Mouse (Mus musculus): ENCODE measurements around the gene Hoxd12. TPM values are rescaled to one million over a fixed set of nuclear protein-coding genes. Genes with fewer than 3 reads are reported as not detected.
A peak's percentile ranks its signal among the peaks of the same experiment; 100 is the strongest.

Hoxd12 gene
- polyA plus RNA-seq, 1 experiment = not detected

GRCm38 (mm10) chr2:74714881-74715280 lies 40.1 kb downstream of the Hoxd12 start:
- Histone ChIP-seq H3K27ac (ENCODE audit: insufficient read depth, low read length) (no peak overlapping the region), H3K4me1 (ENCODE audit: control insufficient read depth, insufficient read depth, low read length) (no peaks in the 10 kb centered on the region), H3K4me3 (ENCODE audit: insufficient read depth, low read length) (no peak overlapping the region)
- TF ChIP-seq CTCF (IDR thresholded peaks at IDR 0.05; ENCODE audit: extremely low read depth, insufficient read depth, low read length) (no peak), POLR2A (IDR thresholded peaks at IDR 0.05; ENCODE audit: extremely low read depth, insufficient read depth, low read length) (no peak)

DNA sequence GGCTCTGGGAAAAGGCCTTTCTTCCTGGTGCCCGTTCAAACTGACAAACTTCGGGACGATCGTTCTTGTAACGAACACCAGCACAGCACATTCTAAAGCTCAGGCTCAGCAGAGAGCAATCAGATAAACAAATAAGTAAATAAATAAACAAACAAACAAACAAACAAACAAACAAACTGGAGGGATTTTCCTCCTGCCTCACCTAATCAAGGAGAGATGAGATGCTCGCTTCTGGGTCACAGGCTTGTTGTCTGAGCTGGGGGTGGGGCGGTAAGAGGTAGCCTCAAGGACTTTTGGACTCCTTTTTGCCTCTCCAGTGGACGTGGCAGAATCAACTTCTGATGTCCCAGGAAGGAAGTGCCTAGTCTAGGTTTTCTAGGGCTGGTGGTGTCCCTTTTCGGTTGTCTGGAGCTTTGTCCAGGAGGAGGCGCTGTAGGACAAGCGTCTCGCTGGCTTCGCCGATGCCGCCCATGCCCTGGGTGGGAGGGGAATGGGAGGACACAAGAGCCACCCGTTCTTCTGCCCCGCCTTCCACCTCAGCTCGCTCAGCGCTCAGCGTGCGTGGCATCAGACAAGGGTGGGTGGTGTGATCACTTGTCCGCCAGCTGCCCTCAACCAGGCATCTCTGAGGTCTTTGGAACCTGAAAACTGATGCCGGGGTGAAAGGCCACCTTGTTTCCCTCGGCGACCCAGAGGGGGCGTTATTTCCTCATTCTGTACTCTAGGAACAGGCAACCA lies 40.9 kb downstream of the Hoxd12 start:
- H3K27ac ChIP-seq (ENCODE audit: insufficient read depth, low read length) = no peak overlapping the region
- TF ChIP-seq CTCF (IDR thresholded peaks at IDR 0.05; ENCODE audit: extremely low read depth, insufficient read depth, low read length) = peak; percentile 75
- TF ChIP-seq POLR2A (IDR thresholded peaks at IDR 0.05; ENCODE audit: extremely low read depth, insufficient read depth, low read length) = no peak
- no peaks in the 10 kb centered on the region for H3K4me1 ChIP-seq (ENCODE audit: control insufficient read depth, insufficient read depth, low read length)
- H3K4me3 ChIP-seq (ENCODE audit: insufficient read depth, low read length) = no peak overlapping the region

DNA sequence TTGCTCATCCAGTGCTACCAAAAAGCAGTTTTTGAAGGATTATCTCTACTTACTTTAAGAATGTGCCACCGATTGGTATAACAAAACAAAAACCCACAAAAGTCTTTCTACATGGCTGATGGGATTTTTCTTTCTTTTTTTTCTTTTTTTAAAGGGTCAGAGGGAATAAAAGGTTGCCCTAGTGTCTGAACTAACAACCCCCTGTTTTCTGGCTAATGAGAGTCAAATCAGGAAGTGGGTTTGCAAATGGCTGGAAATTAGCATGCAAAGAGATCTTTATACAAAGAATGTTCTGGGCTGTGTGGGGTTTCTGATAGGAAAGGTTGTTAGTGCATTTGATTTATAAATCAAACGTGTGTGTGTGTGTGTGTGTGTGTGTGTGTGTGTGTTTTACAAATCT lies 45.6 kb downstream of the Hoxd12 start:
- no peak for TF ChIP-seq CTCF (IDR thresholded peaks at IDR 0.05; ENCODE audit: extremely low read depth, insufficient read depth, low read length)
- no peak for TF ChIP-seq POLR2A (IDR thresholded peaks at IDR 0.05; ENCODE audit: extremely low read depth, insufficient read depth, low read length)
- no peaks in the 10 kb centered on the region for H3K4me1 ChIP-seq (ENCODE audit: control insufficient read depth, insufficient read depth, low read length)
- H3K4me3 ChIP-seq (ENCODE audit: insufficient read depth, low read length) = no peak overlapping the region
- H3K27ac ChIP-seq (ENCODE audit: insufficient read depth, low read length) = no peak overlapping the region

DNA sequence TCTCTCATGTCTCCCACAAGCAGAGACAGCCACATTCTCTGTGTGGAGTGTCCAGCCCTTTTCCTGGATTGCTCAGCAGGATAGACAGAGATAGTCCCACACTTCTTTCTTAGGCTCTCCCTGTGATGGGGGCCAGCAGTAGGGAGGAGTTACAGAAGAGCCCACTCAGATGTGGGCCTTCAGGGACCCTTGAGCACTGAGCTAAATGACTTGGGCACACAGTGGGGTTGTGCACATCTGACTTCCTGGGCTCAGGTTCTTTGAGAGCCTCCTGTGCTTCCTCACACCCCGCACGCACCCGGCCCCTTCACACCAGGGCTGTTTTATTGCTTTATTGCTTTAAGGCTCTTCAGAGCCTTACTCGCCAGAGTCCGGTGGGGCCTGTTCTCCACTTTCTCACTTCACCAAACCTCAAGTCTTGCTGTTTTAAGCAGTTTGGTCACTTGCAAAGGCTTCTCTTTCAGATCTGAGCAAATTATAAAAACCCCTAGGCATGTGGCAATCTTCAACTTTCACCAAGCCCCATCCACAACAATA lies 46.2 kb downstream of the Hoxd12 start:
- H3K4me1 ChIP-seq (ENCODE audit: control insufficient read depth, insufficient read depth, low read length) = no peaks in the 10 kb centered on the region
- no peak overlapping the region for H3K4me3 ChIP-seq (ENCODE audit: insufficient read depth, low read length)
- no peak overlapping the region for H3K27ac ChIP-seq (ENCODE audit: insufficient read depth, low read length)
- TF ChIP-seq CTCF (IDR thresholded peaks at IDR 0.05; ENCODE audit: extremely low read depth, insufficient read depth, low read length) (no peak), POLR2A (IDR thresholded peaks at IDR 0.05; ENCODE audit: extremely low read depth, insufficient read depth, low read length) (no peak)

GRCm38 (mm10) chr2:74721882-74722281 lies 47.1 kb downstream of the Hoxd12 start:
- H3K4me3 ChIP-seq (ENCODE audit: insufficient read depth, low read length) = no peak overlapping the region
- H3K27ac ChIP-seq (ENCODE audit: insufficient read depth, low read length) = no peak overlapping the region
- TF ChIP-seq CTCF (IDR thresholded peaks at IDR 0.05; ENCODE audit: extremely low read depth, insufficient read depth, low read length) (no peak), POLR2A (IDR thresholded peaks at IDR 0.05; ENCODE audit: extremely low read depth, insufficient read depth, low read length) (no peak)
- H3K4me1 ChIP-seq (ENCODE audit: control insufficient read depth, insufficient read depth, low read length) = no peaks in the 10 kb centered on the region

DNA sequence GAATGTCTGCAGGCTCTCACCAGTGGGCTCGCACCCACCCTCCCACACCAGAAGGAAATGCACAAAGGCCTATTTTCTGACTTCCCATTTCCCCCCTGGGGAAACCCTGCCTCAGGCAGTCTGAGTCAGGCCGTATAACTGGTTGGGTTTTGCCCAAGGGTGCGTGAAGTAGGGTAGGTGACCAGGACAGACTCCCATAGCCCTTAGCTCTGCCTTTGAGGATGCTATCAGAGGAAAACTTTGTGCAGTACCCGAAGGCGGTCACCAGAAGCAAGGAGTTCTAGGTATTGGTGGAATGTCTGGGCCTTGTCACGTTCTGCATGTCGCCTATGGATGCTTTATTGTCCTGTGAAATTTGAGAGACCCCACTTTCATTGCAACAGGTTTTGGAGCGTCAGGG lies 48.1 kb downstream of the Hoxd12 start:
- H3K4me3 ChIP-seq (ENCODE audit: insufficient read depth, low read length) = no peak overlapping the region
- TF ChIP-seq CTCF (IDR thresholded peaks at IDR 0.05; ENCODE audit: extremely low read depth, insufficient read depth, low read length) (no peak), POLR2A (IDR thresholded peaks at IDR 0.05; ENCODE audit: extremely low read depth, insufficient read depth, low read length) (no peak)
- no peaks in the 10 kb centered on the region for H3K4me1 ChIP-seq (ENCODE audit: control insufficient read depth, insufficient read depth, low read length)
- H3K27ac ChIP-seq (ENCODE audit: insufficient read depth, low read length) = no peak overlapping the region

DNA sequence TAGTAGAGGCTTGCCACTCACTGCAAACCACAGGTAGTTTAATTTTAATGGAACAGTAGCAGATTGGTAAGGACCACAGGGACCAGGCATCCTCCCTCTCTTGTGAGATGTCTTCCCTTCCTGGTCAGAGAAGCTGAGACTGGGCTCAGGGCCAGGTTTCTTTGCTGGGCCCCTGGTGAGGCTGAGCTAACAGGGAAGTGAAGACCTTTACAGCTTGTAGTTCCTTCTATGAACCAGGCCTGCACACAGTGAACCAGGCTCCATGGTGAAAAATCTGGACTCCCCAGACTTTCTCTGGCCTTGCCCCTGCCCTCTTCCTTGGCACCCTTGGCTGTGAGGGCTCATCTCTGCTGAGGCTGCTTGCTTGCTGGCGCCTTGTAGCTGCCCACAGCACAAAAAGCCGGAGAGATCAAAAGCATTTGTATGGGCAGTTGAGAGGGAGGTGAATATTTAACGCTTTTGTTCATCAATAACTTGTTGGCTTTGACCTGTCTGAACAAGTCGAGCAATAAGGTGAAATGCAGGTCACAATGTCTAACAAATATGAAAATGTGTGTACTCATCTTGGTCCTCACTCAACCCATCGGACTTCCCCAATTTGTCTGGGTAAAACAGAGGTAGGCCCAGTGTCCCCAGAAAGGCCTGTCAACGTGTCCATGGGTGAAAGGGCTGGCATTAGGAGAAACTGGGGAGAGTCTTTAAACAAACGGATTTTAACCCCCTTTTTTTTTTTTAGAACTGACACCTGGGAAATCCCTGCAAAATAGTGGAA lies 49.6 kb downstream of the Hoxd12 start:
- no peak overlapping the region for H3K4me3 ChIP-seq (ENCODE audit: insufficient read depth, low read length)
- no peak for TF ChIP-seq POLR2A (IDR thresholded peaks at IDR 0.05; ENCODE audit: extremely low read depth, insufficient read depth, low read length)
- TF ChIP-seq CTCF (IDR thresholded peaks at IDR 0.05; ENCODE audit: extremely low read depth, insufficient read depth, low read length) = no peak
- no peak overlapping the region for H3K27ac ChIP-seq (ENCODE audit: insufficient read depth, low read length)
- no peaks in the 10 kb centered on the region for H3K4me1 ChIP-seq (ENCODE audit: control insufficient read depth, insufficient read depth, low read length)

- H3K4me3 ChIP-seq (ENCODE audit: insufficient read depth, low read length) = no peak overlapping the region
- no peak overlapping the region for H3K27ac ChIP-seq (ENCODE audit: insufficient read depth, low read length)
- TF ChIP-seq CTCF (IDR thresholded peaks at IDR 0.05; ENCODE audit: extremely low read depth, insufficient read depth, low read length) (no peak), POLR2A (IDR thresholded peaks at IDR 0.05; ENCODE audit: extremely low read depth, insufficient read depth, low read length) (no peak)
Measured at GRCm38 (mm10) chr2:74725171-74725570, 50.4 kb downstream of the Hoxd12 start.

DNA sequence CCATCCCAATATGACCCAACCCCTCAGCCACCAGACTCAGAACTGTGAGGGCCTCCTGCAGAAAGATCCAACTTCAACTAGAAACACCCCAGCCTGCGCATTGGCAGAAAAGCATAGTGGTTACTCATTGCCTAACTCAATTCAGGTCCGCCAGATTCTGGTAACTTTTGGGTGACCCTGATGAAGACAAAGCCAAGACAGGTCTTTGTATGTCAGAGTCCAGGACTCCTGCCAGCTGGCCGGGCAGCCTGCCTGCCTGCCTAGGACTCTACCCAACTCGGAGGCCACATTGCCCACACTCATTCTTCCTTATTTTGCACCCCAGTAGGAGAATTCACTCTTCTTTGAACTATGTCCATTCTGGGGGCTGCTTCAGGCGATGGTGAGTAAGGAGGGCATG lies 51.7 kb downstream of the Hoxd12 start, which contains the start of gene Gm28230:
TSS of gene Gm28230 (plus strand) at position 178 of the 400 bp plus-strand sequence.
- H3K27ac ChIP-seq (ENCODE audit: insufficient read depth, low read length) = no peak within 1 kb of the TSS
- no peak for TF ChIP-seq POLR2A (IDR thresholded peaks at IDR 0.05; ENCODE audit: extremely low read depth, insufficient read depth, low read length)
- no peak for TF ChIP-seq CTCF (IDR thresholded peaks at IDR 0.05; ENCODE audit: extremely low read depth, insufficient read depth, low read length)
- H3K4me3 ChIP-seq (ENCODE audit: insufficient read depth, low read length) = no peak within 1 kb of the TSS
- H3K4me1 ChIP-seq (ENCODE audit: control insufficient read depth, insufficient read depth, low read length) = no peaks in the 10 kb centered on the region

More at GRCm38 (mm10) chr2:74725171-74725570, 50.4 kb downstream of the Hoxd12 start:
- no peaks in the 10 kb centered on the region for H3K4me1 ChIP-seq (ENCODE audit: control insufficient read depth, insufficient read depth, low read length)

Measured in cortical plate, adult 2 months (tissue).